Mouse (Mus musculus) neural tube, embryonic 13.5 days (tissue): Measurements from ENCODE around the gene Tnfsf10. TPM values are rescaled to one million over a fixed set of nuclear protein-coding genes. Genes with fewer than 3 reads are reported as not detected.
A peak's percentile ranks its signal among the peaks of the same experiment; 100 is the strongest.
"Not testable (repeated sequence)": the region's sequence is repeated elsewhere in the genome, so short reads cannot be mapped to it uniquely, and the experiment has no call there.

Experiments
- ATAC-seq: fragments of 200-750 bp; cut with Nextera tagmentation; 2 replicates; pipeline ENCODE4 v1.8.0; 2017; ENCODE audit warnings: low read depth, mild to moderate bottlenecking, moderate TSS enrichment, moderate library complexity
- H3K27ac ChIP-seq: fragments of 300-500 bp; sonication (generic); replicated peaks from 2 replicates; pipeline ENCODE4 v1.5.1; 2015; ENCODE audit warnings: moderate library complexity, mild to moderate bottlenecking, inconsistent platforms
- H3K27me3 ChIP-seq: fragments of 300-500 bp; sonication (generic); 2 replicates; pipeline ENCODE4 v1.6.1; 2015; ENCODE audit warnings: mild to moderate bottlenecking, inconsistent platforms
- H3K36me3 ChIP-seq: fragments of 300-500 bp; sonication (generic); 2 replicates; pipeline ENCODE4 v1.6.1; 2015; ENCODE audit warnings: mild to moderate bottlenecking, inconsistent platforms
- H3K4me1 ChIP-seq: fragments of 300-500 bp; sonication (generic); replicated peaks from 2 replicates; pipeline ENCODE4 v1.6.1; 2015; ENCODE audit warnings: inconsistent platforms
- H3K4me2 ChIP-seq: fragments of 300-500 bp; sonication (generic); 2 replicates; pipeline ENCODE4 v1.6.1; 2015; ENCODE audit warnings: inconsistent platforms, mild to moderate bottlenecking, moderate library complexity
- H3K4me3 ChIP-seq: fragments of 300-500 bp; sonication (generic); 2 replicates; pipeline ENCODE4 v1.5.1; 2015; ENCODE audit warnings: mild to moderate bottlenecking, inconsistent platforms
- H3K9ac ChIP-seq: fragments of 300-500 bp; sonication (generic); 2 replicates; pipeline ENCODE4 v1.6.1; 2015; ENCODE audit warnings: moderate library complexity, mild to moderate bottlenecking, inconsistent platforms
- H3K9me3 ChIP-seq: fragments of 300-500 bp; sonication (generic); 2 replicates; pipeline ENCODE4 v1.6.1; 2016; ENCODE audit warnings: inconsistent platforms
- WGBS: fragments of 180-500 bp; shearing (Covaris S2); methylation state at CpG from one replicate; pipeline ENCODE4 v1.1.7; 2015; 5-methylcytosine and 5-hydroxymethylcytosine counted together
- polyA plus RNA-seq: library from polyadenylated mRNA; unstranded; fragments of >200 nt; fragmentation: Nextera tagmentation; extraction: Ambion mirVana; gene quantifications from 2 replicates; pipeline ENCODE4 v1.2.1, GENCODE M21; 2015

Gene Tnfsf10
- polyA plus RNA-seq, 1 experiment from 2014 or later = not detected

- Histone ChIP-seq H3K4me1 (peaks cover 14% of the 10 kb centered on the region), H3K9ac (no peak overlapping the region), H3K4me3 (no peak overlapping the region), H3K4me2 (no peak overlapping the region), H3K9me3 (no peaks in the 10 kb centered on the region), H3K27ac (no peak overlapping the region), H3K36me3 (no peaks in the 10 kb centered on the region), H3K27me3 (no peaks in the 10 kb centered on the region)
- WGBS = 81% methylated on average over 9 of the region's 9 CpGs
- no peak for ATAC-seq
These were observed 31.8 kb upstream of the Tnfsf10 start for GRCm38 (mm10) chr3:27285072-27285471.

GRCm38 (mm10) chr3:27288301-27288700, 28.5 kb upstream of the Tnfsf10 start:
- Histone ChIP-seq H3K36me3 (no peaks in the 10 kb centered on the region), H3K9ac (no peak overlapping the region), H3K27ac (no peak overlapping the region), H3K9me3 (no peaks in the 10 kb centered on the region), H3K4me2 (no peak overlapping the region), H3K27me3 (no peaks in the 10 kb centered on the region), H3K4me3 (no peak overlapping the region), H3K4me1 (peaks cover 3% of the 10 kb centered on the region)
- ATAC-seq = no peak
- 71% methylated on average over 2 of the region's 2 CpGs for WGBS

- Histone ChIP-seq H3K27me3 (no peaks in the 10 kb centered on the region), H3K9me3 (no peaks in the 10 kb centered on the region), H3K36me3 (no peaks in the 10 kb centered on the region), H3K4me3 (no peak overlapping the region), H3K4me1 (no peaks in the 10 kb centered on the region), H3K27ac (no peak overlapping the region), H3K9ac (no peak overlapping the region), H3K4me2 (no peak overlapping the region)
- ATAC-seq = no peak
- WGBS = 73% methylated on average over 8 of the region's 8 CpGs
These were observed 27.9 kb upstream of the Tnfsf10 start for GRCm38 (mm10) chr3:27288909-27289308.

- Histone ChIP-seq H3K4me1 (no peaks in the 10 kb centered on the region), H3K9me3 (no peaks in the 10 kb centered on the region), H3K4me3 (no peak overlapping the region), H3K9ac (no peak overlapping the region), H3K36me3 (no peaks in the 10 kb centered on the region), H3K27me3 (no peaks in the 10 kb centered on the region), H3K4me2 (no peak overlapping the region), H3K27ac (no peak overlapping the region)
- 85% methylated on average over 5 of the region's 5 CpGs for WGBS
- ATAC-seq = no peak
These were observed 26.5 kb upstream of the Tnfsf10 start for GRCm38 (mm10) chr3:27290285-27290684.

- H3K36me3 ChIP-seq, H3K9me3 ChIP-seq, H3K4me3 ChIP-seq, ATAC-seq, H3K9ac ChIP-seq, H3K27ac ChIP-seq, H3K4me1 ChIP-seq, H3K27me3 ChIP-seq, H3K4me2 ChIP-seq: not testable (repeated sequence)
- 88% methylated on average over 5 of the region's 5 CpGs for whole genome bisulfite sequencing
These were observed 25.9 kb upstream of the Tnfsf10 start for GRCm38 (mm10) chr3:27290945-27291344.

GRCm38 (mm10) chr3:27291411-27291810, 25.4 kb upstream of the Tnfsf10 start:
- not testable (repeated sequence) for H3K27ac ChIP-seq, H3K4me3 ChIP-seq, H3K27me3 ChIP-seq, ATAC-seq, H3K4me2 ChIP-seq, H3K36me3 ChIP-seq, H3K9ac ChIP-seq, H3K9me3 ChIP-seq, H3K4me1 ChIP-seq
- 92% methylated on average over 4 of the region's 4 CpGs for WGBS

- no peaks in the 10 kb centered on the region for H3K36me3 ChIP-seq
- no peak overlapping the region for H3K4me2 ChIP-seq
- H3K27ac ChIP-seq = peak overlapping the region; percentile 38; the same call in 1 of the 2 replicates
- 65% methylated on average over 7 of the region's 7 CpGs for WGBS
- H3K4me1 ChIP-seq = no peaks in the 10 kb centered on the region
- ATAC-seq = peak; percentile 65; the same call in 1 of the 2 replicates
- no peak overlapping the region for H3K4me3 ChIP-seq
- no peaks in the 10 kb centered on the region for H3K27me3 ChIP-seq
- no peaks in the 10 kb centered on the region for H3K9me3 ChIP-seq
- H3K9ac ChIP-seq = no peak overlapping the region
These were observed 23.0 kb upstream of the Tnfsf10 start for GRCm38 (mm10) chr3:27293645-27294385.

- Histone ChIP-seq H3K27ac (no peak overlapping the region), H3K4me3 (no peak overlapping the region), H3K9me3 (no peaks in the 10 kb centered on the region), H3K4me2 (no peak overlapping the region), H3K27me3 (no peaks in the 10 kb centered on the region), H3K36me3 (no peaks in the 10 kb centered on the region), H3K4me1 (no peaks in the 10 kb centered on the region), H3K9ac (no peak overlapping the region)
- no peak for ATAC-seq
- WGBS = 78% methylated on average over 4 of the region's 4 CpGs
These were observed 16.4 kb upstream of the Tnfsf10 start for GRCm38 (mm10) chr3:27300451-27300850.

GRCm38 (mm10) chr3:27302339-27303022, 14.3 kb upstream of the Tnfsf10 start:
- H3K4me3 ChIP-seq = no peak overlapping the region
- WGBS = 46% methylated on average over 9 of the region's 9 CpGs

GRCm38 (mm10) chr3:27306815-27307214, 10.0 kb upstream of the Tnfsf10 start:
- WGBS = 84% methylated on average over 10 of the region's 10 CpGs
- no peak for ATAC-seq

More at GRCm38 (mm10) chr3:27302339-27303022, 14.3 kb upstream of the Tnfsf10 start:
- Histone ChIP-seq H3K9ac (no peak overlapping the region), H3K36me3 (no peaks in the 10 kb centered on the region), H3K4me1 (no peaks in the 10 kb centered on the region), H3K4me2 (no peak overlapping the region), H3K27ac (no peak overlapping the region), H3K9me3 (no peaks in the 10 kb centered on the region), H3K27me3 (no peaks in the 10 kb centered on the region)
- ATAC-seq = no peak

GRCm38 (mm10) chr3:27310973-27311372, 5.9 kb upstream of the Tnfsf10 start:
- 98% methylated on average over 7 of the region's 7 CpGs for WGBS
- Histone ChIP-seq H3K27ac (no peak overlapping the region), H3K36me3 (no peaks in the 10 kb centered on the region), H3K9me3 (no peaks in the 10 kb centered on the region), H3K4me3 (no peak overlapping the region), H3K4me2 (no peak overlapping the region), H3K4me1 (no peaks in the 10 kb centered on the region), H3K27me3 (no peaks in the 10 kb centered on the region), H3K9ac (no peak overlapping the region)
- ATAC-seq = no peak

More at GRCm38 (mm10) chr3:27306815-27307214, 10.0 kb upstream of the Tnfsf10 start:
- H3K4me1 ChIP-seq = no peaks in the 10 kb centered on the region
- no peaks in the 10 kb centered on the region for H3K27me3 ChIP-seq
- no peak overlapping the region for H3K27ac ChIP-seq
- H3K9ac ChIP-seq = no peak overlapping the region
- no peak overlapping the region for H3K4me3 ChIP-seq
- H3K36me3 ChIP-seq = no peaks in the 10 kb centered on the region
- H3K4me2 ChIP-seq = no peak overlapping the region
- no peaks in the 10 kb centered on the region for H3K9me3 ChIP-seq

GRCm38 (mm10) chr3:27311475-27311874, 5.4 kb upstream of the Tnfsf10 start:
- ATAC-seq = no peak
- Histone ChIP-seq H3K27ac (no peak overlapping the region), H3K4me2 (no peak overlapping the region), H3K4me3 (no peak overlapping the region), H3K4me1 (no peaks in the 10 kb centered on the region), H3K36me3 (no peaks in the 10 kb centered on the region), H3K27me3 (no peaks in the 10 kb centered on the region), H3K9ac (no peak overlapping the region), H3K9me3 (no peaks in the 10 kb centered on the region)
- 96% methylated on average over 4 of the region's 4 CpGs for WGBS
